Mouse (Mus musculus) hindbrain, embryonic 11.5 days (tissue): ENCODE data around the gene Pmf1. TPM values are rescaled to one million over a fixed set of nuclear protein-coding genes. Genes with fewer than 3 reads are reported as not detected.

Experiments used
- ATAC-seq: fragments of 200-750 bp; cut with Nextera tagmentation; 2 replicates; pipeline ENCODE4 v1.8.0; 2017; ENCODE audit warnings: mild to moderate bottlenecking, moderate TSS enrichment, moderate library complexity; ENCODE audit not compliant: low FRiP score
- DNase-seq: peaks from one replicate; pipeline ENCODE4 v3.0.0-alpha.2; 2015; ENCODE audit warnings: low spot score
- H3K27ac ChIP-seq: fragments of 300-500 bp; sonication (generic); 2 replicates; pipeline ENCODE4 v1.5.1; 2014; ENCODE audit warnings: mild to moderate bottlenecking, low read depth, low read length
- H3K27me3 ChIP-seq: fragments of 300-500 bp; sonication (generic); 2 replicates; pipeline ENCODE4 v1.6.1; 2014; ENCODE audit warnings: mild to moderate bottlenecking, low read length, moderate library complexity, mixed read lengths; ENCODE audit not compliant: control insufficient read depth, insufficient read depth
- H3K36me3 ChIP-seq: fragments of 300-500 bp; sonication (generic); 2 replicates; pipeline ENCODE4 v1.6.1; 2014; ENCODE audit warnings: mild to moderate bottlenecking, low read length, moderate library complexity, mixed read lengths; ENCODE audit not compliant: control insufficient read depth, insufficient read depth
- H3K4me1 ChIP-seq: fragments of 300-500 bp; sonication (generic); replicated peaks from 2 replicates; pipeline ENCODE4 v1.6.1; 2014; ENCODE audit warnings: low read length, mixed read lengths; ENCODE audit not compliant: control insufficient read depth, insufficient read depth
- H3K4me2 ChIP-seq: fragments of 300-500 bp; sonication (generic); replicated peaks from 2 replicates; pipeline ENCODE4 v1.6.1; 2014; ENCODE audit warnings: mild to moderate bottlenecking, low read depth, low read length
- H3K4me3 ChIP-seq: fragments of 300-500 bp; sonication (generic); 2 replicates; pipeline ENCODE4 v1.5.1; 2014; ENCODE audit warnings: low read depth, low read length
- H3K9ac ChIP-seq: fragments of 300-500 bp; sonication (generic); 2 replicates; pipeline ENCODE4 v1.6.1; 2014; ENCODE audit warnings: low read depth, low read length
- H3K9me3 ChIP-seq: fragments of 300-500 bp; sonication (generic); 2 replicates; pipeline ENCODE4 v1.6.1; 2016; ENCODE audit warnings: low read length; ENCODE audit not compliant: control insufficient read depth
- WGBS: fragments of 180-500 bp; shearing (Covaris S2); extraction: QIAGEN DNeasy Blood & Tissue Kit; methylation state at CpG from one replicate; pipeline ENCODE4 v1.1.7; 2014; 5-methylcytosine and 5-hydroxymethylcytosine counted together
- polyA plus RNA-seq: library from polyadenylated mRNA; unstranded; fragments of >200 nt; fragmentation: Nextera tagmentation; extraction: Ambion mirVana; gene quantifications from 2 replicates; pipeline ENCODE4 v1.2.1, GENCODE M21; 2014

Pmf1 gene
- 108 and 109 TPM in 2 replicates for polyA plus RNA-seq

GRCm38 (mm10) chr3:88409741-88410644 lies at the start of gene Pmf1:
Gene Pmf1, minus strand, starts transcription at chr3:88410331.
- H3K36me3 ChIP-seq = no peaks in the 10 kb centered on the region; the same call in none of the 2 replicates
- peak within 1 kb of the TSS; percentile 65 for H3K4me3 ChIP-seq
- peak within 1 kb of the TSS; percentile 90 for H3K9ac ChIP-seq
- WGBS = under 1% methylated on average over 54 of the region's 54 CpGs
- no peaks in the 10 kb centered on the region for H3K9me3 ChIP-seq
- peak; percentile 89 for DNase-seq
- H3K27ac ChIP-seq = peak within 1 kb of the TSS; percentile 82
- peak within 1 kb of the TSS; percentile 74 for H3K4me2 ChIP-seq
- peak; percentile 94 for ATAC-seq
- H3K27me3 ChIP-seq = no peaks in the 10 kb centered on the region
- peaks cover 2% of the 10 kb centered on the region for H3K4me1 ChIP-seq

GRCm38 (mm10) chr3:88458778-88459219 lies 48.7 kb upstream of the Pmf1 start:
- Histone ChIP-seq H3K27me3 (no peaks in the 10 kb centered on the region), H3K4me3 (peak overlapping the region; percentile 35), H3K27ac (peak overlapping the region; percentile 42; the same call in 1 of the 2 replicates), H3K4me1 (no peaks in the 10 kb centered on the region), H3K4me2 (peak overlapping the region; percentile 43), H3K9ac (peak overlapping the region; percentile 73), H3K36me3 (no peaks in the 10 kb centered on the region), H3K9me3 (no peaks in the 10 kb centered on the region)
- 1% methylated on average over 14 of the region's 14 CpGs for WGBS
- DNase-seq (peak; percentile 56), ATAC-seq (peak; percentile 72)

- no peaks in the 10 kb centered on the region for H3K9me3 ChIP-seq
- no peak overlapping the region; the same call in 1 of the 2 replicates for H3K9ac ChIP-seq
- ATAC-seq (no peak), DNase-seq (no peak)
- no peaks in the 10 kb centered on the region for H3K4me1 ChIP-seq
- 62% methylated on average over 7 of the region's 7 CpGs for WGBS
- no peaks in the 10 kb centered on the region for H3K36me3 ChIP-seq
- no peak overlapping the region for H3K4me3 ChIP-seq
- no peaks in the 10 kb centered on the region; the same call in 1 of the 2 replicates for H3K27me3 ChIP-seq
- H3K4me2 ChIP-seq = peak overlapping the region; percentile 24
- no peak overlapping the region for H3K27ac ChIP-seq
Observed at GRCm38 (mm10) chr3:88456746-88457532, 46.8 kb upstream of the Pmf1 start.

- Histone ChIP-seq H3K4me3 (no peak overlapping the region), H3K9ac (no peak overlapping the region), H3K27ac (no peak overlapping the region), H3K4me1 (no peaks in the 10 kb centered on the region), H3K27me3 (no peaks in the 10 kb centered on the region; the same call in 1 of the 2 replicates), H3K9me3 (no peaks in the 10 kb centered on the region), H3K36me3 (no peaks in the 10 kb centered on the region), H3K4me2 (no peak overlapping the region)
- DNase-seq = no peak
- no peak for ATAC-seq
- 86% methylated on average over 8 of the region's 8 CpGs for WGBS
Observed at GRCm38 (mm10) chr3:88456313-88456712, 46.2 kb upstream of the Pmf1 start.

GRCm38 (mm10) chr3:88455588-88456264 lies 45.6 kb upstream of the Pmf1 start:
- ATAC-seq (no peak), DNase-seq (no peak)
- Histone ChIP-seq H3K9me3 (no peaks in the 10 kb centered on the region), H3K36me3 (no peaks in the 10 kb centered on the region), H3K4me1 (no peaks in the 10 kb centered on the region), H3K27me3 (peaks cover 2% of the 10 kb centered on the region; the same call in 1 of the 2 replicates), H3K9ac (no peak overlapping the region), H3K27ac (no peak overlapping the region), H3K4me3 (no peak overlapping the region), H3K4me2 (no peak overlapping the region)
- 79% methylated on average over 18 of the region's 18 CpGs for WGBS

- Histone ChIP-seq H3K4me2 (no peak overlapping the region), H3K9ac (no peak overlapping the region)
- no peak for DNase-seq
Observed at GRCm38 (mm10) chr3:88454762-88455587, 44.8 kb upstream of the Pmf1 start.

GRCm38 (mm10) chr3:88453986-88454385 lies 43.9 kb upstream of the Pmf1 start:
- WGBS = 84% methylated on average over 8 of the region's 8 CpGs
- Histone ChIP-seq H3K4me3 (no peak overlapping the region), H3K27ac (no peak overlapping the region), H3K27me3 (peaks cover 2% of the 10 kb centered on the region; the same call in 1 of the 2 replicates), H3K36me3 (no peaks in the 10 kb centered on the region), H3K9me3 (no peaks in the 10 kb centered on the region), H3K4me2 (no peak overlapping the region), H3K9ac (no peak overlapping the region), H3K4me1 (no peaks in the 10 kb centered on the region)
- ATAC-seq (no peak), DNase-seq (no peak)

More at GRCm38 (mm10) chr3:88454762-88455587, 44.8 kb upstream of the Pmf1 start:
- peaks cover 2% of the 10 kb centered on the region; the same call in 1 of the 2 replicates for H3K27me3 ChIP-seq
- H3K27ac ChIP-seq = no peak overlapping the region
- no peaks in the 10 kb centered on the region for H3K4me1 ChIP-seq
- ATAC-seq = no peak
- WGBS = 63% methylated on average over 9 of the region's 9 CpGs
- H3K4me3 ChIP-seq = no peak overlapping the region
- no peaks in the 10 kb centered on the region for H3K36me3 ChIP-seq
- no peaks in the 10 kb centered on the region for H3K9me3 ChIP-seq
